Mouse (Mus musculus) heart, adult 2 months (tissue): Measurements from ENCODE around the gene Isca2. TPM values are rescaled to one million over a fixed set of nuclear protein-coding genes. Genes with fewer than 3 reads are reported as not detected.
A peak's percentile ranks its signal among the peaks of the same experiment; 100 is the strongest.

Experiments used
- DNase-seq, 2 experiments: peaks; one replicate each; pipeline ENCODE4 v3.0.0; 2021
- H3K27ac ChIP-seq: fragments of 200-600 bp; 2 replicates; pipeline ENCODE4 v1.8.1; 2022
- H3K27me3 ChIP-seq: fragments of 200-500 bp; 2 replicates; pipeline ENCODE4 v1.6.1; 2012; ENCODE audit warnings: mild to moderate bottlenecking, low read length, inconsistent platforms, mixed read lengths; ENCODE audit not compliant: control insufficient read depth, insufficient read depth
- H3K36me3 ChIP-seq: fragments of 200-500 bp; 2 replicates; pipeline ENCODE4 v1.6.1; 2012; ENCODE audit warnings: low read length, inconsistent platforms; ENCODE audit not compliant: control insufficient read depth, insufficient read depth
- H3K4me1 ChIP-seq: fragments of 200-500 bp; 2 replicates; pipeline ENCODE4 v1.6.1; 2011; ENCODE audit warnings: low read length; ENCODE audit not compliant: control insufficient read depth, insufficient read depth
- H3K4me3 ChIP-seq: fragments of 200-600 bp; 2 replicates; pipeline ENCODE4 v1.8.1; 2022
- H3K79me2 ChIP-seq: fragments of 200-500 bp; replicated peaks from 2 replicates; pipeline ENCODE4 v1.6.1; 2012; ENCODE audit warnings: mild to moderate bottlenecking, inconsistent platforms, low read length, moderate library complexity, mixed read lengths; ENCODE audit not compliant: control insufficient read depth, insufficient read depth
- H3K9ac ChIP-seq: fragments of 200-500 bp; 2 replicates; pipeline ENCODE4 v1.6.1; 2012; ENCODE audit warnings: low read depth, mild to moderate bottlenecking, control low read depth, inconsistent platforms, low read length, mixed read lengths
- CTCF ChIP-seq: fragments of 200-600 bp; IDR thresholded peaks from 2 replicates; pipeline ENCODE4 v1.8.1; 2022; ENCODE audit warnings: antibody characterized with exemption, mild to moderate bottlenecking, moderate library complexity
- EP300 ChIP-seq: fragments of 200-500 bp; IDR thresholded peaks from 2 replicates; pipeline ENCODE4 v1.6.1; 2011; ENCODE audit warnings: low read depth, low read length, control low read depth; ENCODE audit not compliant: insufficient read depth
- POLR2A ChIP-seq: fragments of 200-500 bp; IDR thresholded peaks from 2 replicates; pipeline ENCODE4 v1.6.1; 2011; ENCODE audit warnings: mild to moderate bottlenecking, low read depth, low read length, control low read depth; ENCODE audit not compliant: insufficient read depth
- WGBS: fragments of 180-500 bp; shearing (Covaris S2); methylation state at CpG from one replicate; pipeline ENCODE4 v1.1.7; 2018; 5-methylcytosine and 5-hydroxymethylcytosine counted together
- intact Hi-C: fragments of 180-260 bp; cut with DNase I; formaldehyde crosslinking; loops from one replicate; pipeline ENCODE4 v1.15.1; 2025
- long read RNA-seq: library from polyadenylated mRNA; stranded (forward); transcript quantifications from one replicate; pipeline ENCODE4 v2.0.0, GENCODE M21; 2021
- polyA plus RNA-seq: library from polyadenylated mRNA; depleted of rRNA; stranded (reverse); fragments of >200 nt; gene quantifications from 2 replicates; pipeline ENCODE4 v1.2.3, GENCODE M21; 2012; rRNA removed
- total RNA-seq, 2 experiments: library from RNA; stranded (reverse); gene quantifications; 2 replicates each; pipeline ENCODE4 v1.2.3; 2021

Isca2 gene
- total RNA-seq (10 to 100 TPM; 87.1 to 90.3 TPM), polyA plus RNA-seq (91.0 and 133 TPM in 2 replicates)
- long read RNA-seq, transcript Isca2-203 (3 exons, 485 nt) = minor isoform, 10 of 55 reads
- long read RNA-seq, transcript Isca2-208 (4 exons, 727 nt) = minor isoform, 8 of 55 reads
- long read RNA-seq, transcript Isca2-201 (4 exons, 883 nt) = major isoform, 33 of 55 reads
- long read RNA-seq, partial matches to known transcripts = 0 of 55 reads
- long read RNA-seq, other reads (novel, unspliced or antisense) = 0 of 55 reads

DNA sequence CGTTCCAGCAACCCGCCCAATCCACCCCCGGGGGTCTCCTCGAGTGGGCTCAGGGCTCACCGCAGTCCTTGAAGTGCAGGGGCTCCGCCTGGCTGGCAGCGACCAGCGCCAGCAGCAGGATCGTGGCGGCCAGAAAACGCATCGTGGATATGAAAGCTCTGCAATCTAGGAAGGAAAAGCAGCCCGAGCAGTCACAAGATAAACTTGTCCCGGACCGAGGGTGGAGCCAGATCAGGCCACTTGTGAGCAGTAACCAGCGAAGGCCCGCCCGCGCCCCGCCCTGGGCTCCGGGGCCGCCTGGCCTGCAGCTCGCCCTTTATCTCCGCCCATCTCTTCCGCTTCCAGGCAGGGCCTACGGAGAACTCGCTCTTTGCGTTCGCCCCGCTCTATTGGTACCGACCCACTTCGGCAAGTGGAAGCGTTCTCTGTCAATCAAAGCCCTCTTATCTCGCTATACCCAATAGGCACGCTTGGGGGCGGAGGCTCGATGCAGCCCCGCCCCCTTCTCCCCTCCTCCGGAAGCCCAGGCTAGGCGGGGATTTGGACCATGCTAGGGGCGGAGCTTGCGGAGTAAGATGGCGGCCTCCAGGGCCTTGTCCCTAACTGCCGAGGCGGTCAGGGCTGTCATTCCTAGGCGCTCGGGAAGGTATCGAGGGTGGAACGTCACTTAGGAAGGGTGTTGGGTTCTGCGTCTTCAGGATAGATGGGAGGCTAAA, at the start of gene Isca2, which contains the start of gene Npc2:
Gene Isca2, plus strand, starts transcription at position 526 of the 716 bp plus-strand sequence.
Gene Npc2, minus strand, starts transcription at position 427 of the 716 bp plus-strand sequence.
- intact Hi-C loops = no loop called here
- TF ChIP-seq CTCF = peak; percentile 2; the same call in 1 of the 2 replicates
- TF ChIP-seq EP300 = peak; percentile 63; the same call in 1 of the 2 replicates
- peak; percentile 94 for TF ChIP-seq POLR2A
- WGBS = under 1% methylated on average over 50 of the region's 50 CpGs

DNA sequence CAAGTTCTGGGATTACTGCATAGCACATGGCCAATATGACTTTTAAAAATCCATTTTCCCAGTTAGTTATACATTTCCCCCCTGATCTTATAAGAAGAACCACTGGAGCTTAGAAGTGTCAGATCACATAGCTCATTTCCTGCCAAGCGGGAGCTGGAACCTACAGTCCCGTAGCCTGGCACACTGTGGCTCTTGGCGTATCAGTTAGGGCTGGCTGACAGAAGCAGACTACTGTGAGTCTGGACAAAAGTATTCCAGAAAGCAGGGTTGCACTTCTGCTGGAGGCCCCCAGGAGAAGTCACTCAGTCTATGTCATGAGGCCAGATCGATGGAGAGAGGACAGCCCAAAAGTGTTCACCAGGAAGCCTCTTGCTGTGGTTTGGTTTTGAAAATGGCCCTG, 46.7 kb upstream of the Isca2 start:
- Histone ChIP-seq H3K27ac (no peak overlapping the region), H3K79me2 (no peaks in the 10 kb centered on the region), H3K4me1 (no peaks in the 10 kb centered on the region), H3K27me3 (no peaks in the 10 kb centered on the region), H3K36me3 (no peaks in the 10 kb centered on the region), H3K9ac (no peak overlapping the region), H3K4me3 (no peak overlapping the region)
- TF ChIP-seq CTCF (no peak), EP300 (no peak)
- whole genome bisulfite sequencing = 62% methylated on average over 4 of the region's 4 CpGs
- intact Hi-C loops = no loop called here
- DNase-seq = no peak

More for the DNA sequence above, at the start of gene Isca2, which contains the start of gene Npc2:
- Histone ChIP-seq H3K79me2 (no peaks in the 10 kb centered on the region), H3K27me3 (no peaks in the 10 kb centered on the region), H3K27ac (peak within 1 kb of the TSS; percentile 88), H3K4me3 (peak within 1 kb of the TSS; percentile 99), H3K9ac (peak within 1 kb of the TSS; percentile 88), H3K4me1 (peaks cover 2% of the 10 kb centered on the region), H3K36me3 (no peaks in the 10 kb centered on the region; the same call in 1 of the 2 replicates)
- peak; percentile 95 to 100 for DNase-seq

DNA sequence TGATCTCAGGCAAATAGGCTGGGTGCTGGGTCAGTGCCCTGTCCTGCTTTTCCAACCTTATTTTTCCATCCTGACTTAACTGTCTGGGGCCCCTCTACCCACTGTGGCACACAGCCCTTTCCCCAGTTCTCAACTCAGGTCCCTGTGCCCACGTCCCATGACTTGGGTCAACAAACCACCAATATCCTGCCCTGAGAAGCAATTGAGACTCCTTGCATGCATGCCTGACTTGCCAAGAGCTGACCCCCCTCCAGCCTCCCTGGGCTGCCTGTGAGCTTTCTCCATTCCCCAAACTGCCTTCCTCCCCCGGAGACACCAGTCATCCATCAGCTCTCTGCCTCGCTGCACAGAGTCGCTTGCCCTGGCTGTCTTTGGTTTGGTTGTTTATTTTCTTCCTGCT, 46.1 kb upstream of the Isca2 start:
- TF ChIP-seq POLR2A = no peak
- no peak for TF ChIP-seq CTCF
- no peak for TF ChIP-seq EP300
- no peaks in the 10 kb centered on the region for H3K27me3 ChIP-seq
- H3K4me1 ChIP-seq = no peaks in the 10 kb centered on the region
- H3K36me3 ChIP-seq = no peaks in the 10 kb centered on the region
- H3K79me2 ChIP-seq = no peaks in the 10 kb centered on the region
- DNase-seq = no peak
- intact Hi-C loops = no loop called here
- 59% methylated on average over 4 of the region's 4 CpGs for WGBS
- no peak overlapping the region for H3K27ac ChIP-seq
- H3K4me3 ChIP-seq = no peak overlapping the region
- H3K9ac ChIP-seq = no peak overlapping the region

DNA sequence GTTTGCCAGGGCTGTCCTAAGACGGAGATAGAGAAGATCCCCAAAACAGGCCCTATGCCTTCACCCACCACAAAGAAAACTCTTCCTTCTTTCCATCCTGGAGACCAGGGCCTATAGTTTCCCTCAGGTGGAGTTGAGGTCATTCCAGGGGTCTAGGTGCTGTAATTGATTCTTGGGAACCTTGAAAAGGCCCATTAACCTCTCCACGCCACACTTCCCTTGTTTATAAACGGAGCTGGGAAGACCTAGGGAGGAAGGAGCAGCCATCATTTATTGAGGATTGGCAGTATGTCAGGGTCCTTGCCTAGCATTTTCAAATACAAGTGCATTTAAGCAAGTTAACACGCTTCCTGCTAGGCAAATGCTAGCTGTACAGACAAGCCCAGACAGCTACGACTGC, 45.6 kb upstream of the Isca2 start:
- TF ChIP-seq EP300 = no peak
- no peak for TF ChIP-seq CTCF
- no peak for TF ChIP-seq POLR2A
- intact Hi-C loops = no loop called here
- H3K4me3 ChIP-seq = no peak overlapping the region
- no peaks in the 10 kb centered on the region for H3K79me2 ChIP-seq
- WGBS = 73% methylated on average over 5 of the region's 5 CpGs
- H3K36me3 ChIP-seq = no peaks in the 10 kb centered on the region
- no peaks in the 10 kb centered on the region for H3K4me1 ChIP-seq
- DNase-seq = no peak
- H3K9ac ChIP-seq = no peak overlapping the region
- H3K27ac ChIP-seq = no peak overlapping the region
- no peaks in the 10 kb centered on the region for H3K27me3 ChIP-seq

DNA sequence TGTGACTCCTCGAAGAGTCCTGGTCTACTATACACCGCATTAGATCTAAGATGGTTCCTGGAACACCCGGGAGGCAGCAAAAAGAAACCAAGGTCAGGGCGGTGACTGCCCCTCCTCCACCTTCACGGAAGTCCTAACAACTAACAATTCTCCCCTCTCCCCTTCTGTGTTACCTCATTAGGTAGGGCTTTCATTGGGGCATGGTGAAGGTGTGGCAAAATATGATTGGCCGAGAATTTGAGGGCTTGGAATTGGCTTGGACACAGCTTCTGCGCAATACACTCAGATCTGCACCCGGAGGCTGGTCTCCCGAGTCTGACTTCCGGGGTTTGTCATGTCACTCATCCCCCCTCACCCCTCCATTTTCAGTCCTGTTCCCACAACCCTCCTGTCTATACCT, 44.6 kb upstream of the Isca2 start:
- no peak overlapping the region for H3K4me3 ChIP-seq
- no peak for DNase-seq
- no peak for TF ChIP-seq CTCF
- no peak for TF ChIP-seq EP300
- TF ChIP-seq POLR2A = no peak
- H3K27ac ChIP-seq = no peak overlapping the region
- intact Hi-C loops = no loop called here
- 92% methylated on average over 10 of the region's 10 CpGs for WGBS
- no peaks in the 10 kb centered on the region for H3K27me3 ChIP-seq
- H3K36me3 ChIP-seq = no peaks in the 10 kb centered on the region
- H3K79me2 ChIP-seq = no peaks in the 10 kb centered on the region
- H3K9ac ChIP-seq = no peak overlapping the region
- no peaks in the 10 kb centered on the region for H3K4me1 ChIP-seq

DNA sequence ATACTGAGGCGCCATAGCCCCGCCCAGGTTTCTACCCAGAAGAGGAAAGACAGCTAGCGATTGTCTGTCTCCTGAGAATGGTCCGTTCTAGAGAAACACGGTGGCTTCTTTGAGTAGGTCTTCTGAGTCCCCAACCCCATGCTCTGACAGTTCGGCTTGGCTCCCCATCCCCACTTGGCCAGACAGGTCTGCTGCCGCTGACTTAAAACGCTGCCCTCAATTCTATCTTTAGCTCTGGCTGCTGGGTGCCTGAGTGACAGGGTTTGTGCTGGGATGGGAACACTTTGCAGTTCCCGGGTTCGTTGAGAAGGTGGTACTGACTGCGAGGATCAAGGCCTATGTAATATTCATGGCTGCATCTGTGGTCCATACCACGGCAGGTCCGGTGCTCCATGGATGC, 39.7 kb upstream of the Isca2 start:
- DNase-seq = no peak
- H3K4me1 ChIP-seq = no peaks in the 10 kb centered on the region
- H3K27ac ChIP-seq = no peak overlapping the region

More for the DNA sequence above, 39.7 kb upstream of the Isca2 start:
- Histone ChIP-seq H3K36me3 (no peaks in the 10 kb centered on the region), H3K4me3 (no peak overlapping the region), H3K9ac (no peak overlapping the region), H3K27me3 (no peaks in the 10 kb centered on the region), H3K79me2 (no peaks in the 10 kb centered on the region)
- TF ChIP-seq CTCF (no peak), POLR2A (no peak), EP300 (no peak)
- intact Hi-C loops = no loop called here
- 59% methylated on average over 13 of the region's 13 CpGs for WGBS
